Mouse (Mus musculus) small intestine, adult 2 months (tissue): Measurements from ENCODE around the gene Chst3. TPM values are rescaled to one million over a fixed set of nuclear protein-coding genes. Genes with fewer than 3 reads are reported as not detected.
"Not testable (repeated sequence)": the region's sequence is repeated elsewhere in the genome, so short reads cannot be mapped to it uniquely, and the experiment has no call there.

Source experiments
- H3K27ac ChIP-seq: fragments of 200-500 bp; 2 replicates; pipeline ENCODE4 v1.5.1; 2012; ENCODE audit warnings: low read depth, low read length, control low read depth, inconsistent platforms; ENCODE audit not compliant: insufficient read depth
- H3K27me3 ChIP-seq: fragments of 200-500 bp; 2 replicates; pipeline ENCODE4 v1.6.1; 2012; ENCODE audit warnings: mild to moderate bottlenecking, moderate library complexity, low read length, inconsistent platforms; ENCODE audit not compliant: control insufficient read depth, insufficient read depth
- H3K36me3 ChIP-seq: fragments of 200-500 bp; 2 replicates; pipeline ENCODE4 v1.6.1; 2012; ENCODE audit warnings: mild to moderate bottlenecking, low read length, control low read depth, inconsistent platforms; ENCODE audit not compliant: control insufficient read depth, insufficient read depth
- H3K4me1 ChIP-seq: fragments of 200-500 bp; 2 replicates; pipeline ENCODE4 v1.6.1; 2012; ENCODE audit warnings: low read length, inconsistent platforms, mixed read lengths; ENCODE audit not compliant: control insufficient read depth, insufficient read depth, insufficient read length
- H3K4me3 ChIP-seq: fragments of 200-500 bp; 2 replicates; pipeline ENCODE4 v1.5.1; 2012; ENCODE audit warnings: low read depth, mild to moderate bottlenecking, control low read depth, inconsistent platforms, low read length, moderate library complexity
- CTCF ChIP-seq: fragments of 200-500 bp; IDR thresholded peaks from 2 replicates; pipeline ENCODE4 v1.5.1; 2012; ENCODE audit warnings: low read depth, mild to moderate bottlenecking, control low read depth, inconsistent platforms, low read length, moderate library complexity, mixed read lengths; ENCODE audit not compliant: insufficient replicate concordance, insufficient read length; ENCODE audit errors: extremely low read depth
- POLR2A ChIP-seq: fragments of 200-500 bp; IDR thresholded peaks from 2 replicates; pipeline ENCODE4 v1.6.1; 2012; ENCODE audit warnings: low read depth, mild to moderate bottlenecking, control low read depth, inconsistent platforms, low read length, moderate library complexity
- WGBS: fragments of 180-500 bp; shearing (Covaris S2); methylation state at CpG from one replicate; pipeline ENCODE4 v1.1.7; 2018; 5-methylcytosine and 5-hydroxymethylcytosine counted together
- polyA plus RNA-seq: library from polyadenylated mRNA; depleted of rRNA; stranded (reverse); fragments of >200 nt; gene quantifications from 2 replicates; pipeline ENCODE4 v1.2.3, GENCODE M21; 2012

Gene Chst3
- polyA plus RNA-seq, 1 experiment: 4.2 TPM

DNA sequence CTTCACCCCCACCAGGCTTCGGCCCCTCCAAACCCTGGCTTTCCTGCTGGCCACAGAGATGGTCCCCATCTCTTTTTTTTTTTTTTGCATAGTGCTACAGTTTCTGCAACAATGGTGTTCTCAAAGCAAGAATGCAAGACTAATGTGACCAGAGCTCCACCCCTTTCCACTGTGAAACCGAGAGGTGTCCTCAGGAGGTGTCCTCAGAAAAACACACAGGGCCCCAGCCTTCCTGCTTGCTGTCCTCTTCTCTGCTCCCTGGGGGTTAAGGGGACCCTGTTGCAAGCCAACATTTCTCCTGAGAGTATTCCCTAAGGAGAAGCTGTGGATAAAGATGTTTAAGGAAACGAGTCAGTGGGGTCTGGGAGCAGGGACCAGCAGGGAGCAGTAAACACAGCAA lies 50.1 kb downstream of the Chst3 start:
- peak overlapping the region; percentile 78 for H3K27ac ChIP-seq

DNA sequence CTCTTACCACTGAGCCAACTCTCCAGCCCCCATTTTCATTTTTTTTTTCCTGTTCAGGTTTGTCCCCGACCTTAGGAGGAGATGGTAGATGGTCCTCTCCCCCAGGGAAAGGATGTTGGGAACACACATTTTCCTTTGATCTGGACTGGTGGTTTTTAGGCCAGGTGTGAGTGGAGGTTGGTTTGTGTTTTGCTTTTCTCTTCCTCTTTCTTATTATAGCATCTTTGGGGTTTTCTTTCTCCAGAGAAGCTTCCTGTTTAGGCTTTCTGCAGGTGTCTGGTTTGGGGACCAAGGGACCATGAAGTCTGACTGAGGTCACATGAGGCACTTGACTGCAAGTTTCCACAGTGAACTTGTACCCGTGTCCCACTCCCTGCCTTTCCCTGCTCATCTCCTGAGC lies 50.8 kb downstream of the Chst3 start:
- peak overlapping the region; percentile 78 for H3K27ac ChIP-seq
- TF ChIP-seq CTCF (no peak), POLR2A (no peak)
- H3K4me3 ChIP-seq: no peak overlapping the region
- H3K4me1 ChIP-seq: no peaks in the 10 kb centered on the region
- H3K36me3 ChIP-seq: no peaks in the 10 kb centered on the region
- WGBS: 64% methylated on average over 2 of the region's 2 CpGs
- H3K27me3 ChIP-seq: no peaks in the 10 kb centered on the region

More for the DNA sequence above, 50.1 kb downstream of the Chst3 start:
- 77% methylated on average over 3 of the region's 3 CpGs for WGBS
- no peak overlapping the region for H3K4me3 ChIP-seq
- no peaks in the 10 kb centered on the region for H3K27me3 ChIP-seq
- no peaks in the 10 kb centered on the region for H3K36me3 ChIP-seq
- TF ChIP-seq POLR2A: no peak
- no peak for TF ChIP-seq CTCF
- H3K4me1 ChIP-seq: no peaks in the 10 kb centered on the region

DNA sequence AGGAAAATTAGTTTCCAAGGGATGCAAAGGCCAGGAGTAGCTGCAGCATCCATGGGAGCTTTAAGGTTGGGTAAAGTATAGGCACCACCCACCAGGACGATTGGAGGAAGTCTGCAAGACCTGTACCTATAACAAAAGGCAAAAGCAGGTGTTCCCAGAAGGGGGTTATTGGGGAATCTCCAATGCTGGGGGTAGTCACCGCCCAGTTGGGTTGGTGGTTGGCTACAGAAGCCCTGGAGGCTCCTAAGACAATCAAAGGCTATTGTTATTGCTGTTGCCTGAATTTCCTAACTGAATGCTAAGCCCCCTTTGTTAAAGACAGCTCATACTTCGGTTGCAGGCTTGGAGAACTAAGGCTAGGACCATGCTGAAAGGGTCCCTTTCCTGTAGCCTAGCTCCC lies 53.0 kb downstream of the Chst3 start:
- no peaks in the 10 kb centered on the region for H3K36me3 ChIP-seq
- 68% methylated on average over 3 of the region's 3 CpGs for WGBS
- H3K27me3 ChIP-seq: no peaks in the 10 kb centered on the region

DNA sequence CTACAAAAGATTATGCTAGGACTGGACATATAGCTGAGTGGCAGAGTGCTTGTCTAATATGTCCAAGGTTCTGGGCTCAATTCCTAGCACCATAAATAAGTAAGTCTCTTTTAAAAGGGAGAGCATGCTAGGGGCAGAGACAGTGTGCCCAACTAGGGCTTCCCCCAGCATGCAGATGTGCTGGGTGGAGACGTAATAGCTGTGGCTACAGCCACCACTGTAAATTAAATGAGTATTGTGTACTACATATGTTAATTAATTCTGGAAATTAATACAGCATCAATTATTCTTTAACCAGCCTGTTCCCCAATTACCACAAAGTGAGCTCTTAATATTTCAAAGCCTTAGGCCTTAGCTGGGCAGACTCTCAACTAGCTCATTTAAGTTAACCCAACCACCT lies 54.2 kb downstream of the Chst3 start:
- no peaks in the 10 kb centered on the region for H3K36me3 ChIP-seq
- TF ChIP-seq POLR2A (no peak), CTCF (no peak)
- peaks cover 7% of the 10 kb centered on the region; the same call in 1 of the 2 replicates for H3K4me1 ChIP-seq
- no peak overlapping the region for H3K27ac ChIP-seq
- WGBS: 76% methylated on average over 1 of the region's 1 CpGs
- no peaks in the 10 kb centered on the region for H3K27me3 ChIP-seq
- no peak overlapping the region for H3K4me3 ChIP-seq

More for the DNA sequence above, 53.0 kb downstream of the Chst3 start:
- Histone ChIP-seq H3K27ac (no peak overlapping the region), H3K4me1 (peaks cover 7% of the 10 kb centered on the region; the same call in 1 of the 2 replicates), H3K4me3 (no peak overlapping the region)
- TF ChIP-seq POLR2A: no peak
- TF ChIP-seq CTCF: no peak

DNA sequence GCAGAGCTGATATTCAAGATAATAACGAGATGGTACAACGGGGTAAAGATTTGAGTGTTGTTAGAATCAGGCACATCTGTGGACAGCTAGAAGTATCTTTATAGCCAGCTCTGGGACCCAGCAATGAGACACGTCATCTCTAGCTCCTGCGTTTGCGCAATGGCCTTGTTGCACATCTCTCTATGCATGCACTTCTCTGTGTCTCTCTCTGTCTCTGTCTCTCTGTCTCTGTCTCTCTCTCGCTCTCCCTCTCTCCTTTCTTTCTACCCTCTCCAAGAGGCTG lies 56.1 kb downstream of the Chst3 start:
- 86% methylated on average over 6 of the region's 6 CpGs for WGBS
- Histone ChIP-seq H3K4me1 (peaks cover 7% of the 10 kb centered on the region; the same call in 1 of the 2 replicates), H3K27ac (peak overlapping the region; percentile 42), H3K27me3 (no peaks in the 10 kb centered on the region), H3K4me3 (no peak overlapping the region), H3K36me3 (no peaks in the 10 kb centered on the region)
- TF ChIP-seq POLR2A: no peak

DNA sequence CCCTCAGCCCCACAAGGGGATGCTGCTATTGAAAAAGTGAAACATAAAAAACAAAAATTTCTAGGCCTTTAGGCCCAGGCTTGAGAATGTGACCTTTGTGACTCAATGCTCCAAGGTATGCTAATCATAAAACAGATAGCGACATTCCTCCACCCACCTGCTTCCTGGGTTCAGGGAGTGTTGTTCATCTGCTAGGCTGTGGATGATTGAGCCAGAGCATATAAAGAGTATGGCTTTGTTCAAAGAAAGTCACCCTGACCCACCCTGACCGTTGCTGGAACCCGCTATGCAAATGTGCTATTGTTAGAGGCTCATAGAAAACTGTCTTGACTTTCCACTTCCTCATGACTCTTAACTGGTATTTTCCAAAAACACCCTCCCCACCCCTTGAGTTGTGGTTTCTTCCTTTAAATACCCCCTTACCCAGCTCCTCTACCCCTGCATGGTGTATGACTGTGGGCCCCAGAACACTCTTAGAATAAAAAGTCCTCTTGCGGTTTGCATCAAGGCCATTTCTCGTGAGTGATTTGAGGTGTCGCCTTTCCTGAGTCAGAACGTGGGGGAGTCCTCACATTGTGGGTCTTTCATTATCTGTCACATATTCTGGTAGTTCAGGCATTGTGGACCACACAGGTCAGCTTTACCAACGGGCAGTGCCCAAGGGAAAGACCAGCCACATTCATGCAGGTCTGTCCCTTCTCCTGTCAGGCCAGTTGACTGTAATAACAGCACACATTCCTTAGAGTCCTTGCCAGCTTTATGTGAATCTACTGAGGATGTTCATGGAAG lies 56.7 kb downstream of the Chst3 start:
- peak overlapping the region; percentile 42 for H3K27ac ChIP-seq
- WGBS: 59% methylated on average over 8 of the region's 8 CpGs

DNA sequence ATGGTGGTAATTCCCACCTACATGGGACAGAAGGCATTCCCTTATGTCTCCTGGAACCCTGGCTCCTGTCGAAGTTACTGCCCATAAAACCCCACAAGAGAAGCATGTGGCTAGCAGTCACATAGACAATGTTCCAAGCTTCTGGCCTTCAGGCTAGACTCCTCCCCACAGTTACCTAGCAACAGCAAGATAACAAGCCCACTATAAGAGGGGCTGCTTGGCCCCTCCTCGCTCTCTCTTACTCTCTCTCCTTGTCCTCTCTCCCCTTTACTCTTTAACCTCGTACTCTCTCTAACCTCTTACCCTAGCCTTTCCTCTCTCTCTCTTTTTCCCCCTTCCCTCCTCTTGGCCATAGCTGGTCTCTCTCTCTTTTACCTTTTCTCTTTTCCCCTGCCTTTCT lies 57.7 kb downstream of the Chst3 start:
- Histone ChIP-seq H3K27ac (peak overlapping the region; percentile 64), H3K4me3 (peak overlapping the region; percentile 24; the same call in 1 of the 2 replicates)
- not testable (repeated sequence) for H3K27me3 ChIP-seq, H3K36me3 ChIP-seq, H3K4me1 ChIP-seq
- 72% methylated on average over 3 of the region's 3 CpGs for WGBS

More for the DNA sequence above, 56.7 kb downstream of the Chst3 start:
- H3K4me1 ChIP-seq, H3K27me3 ChIP-seq, H3K36me3 ChIP-seq, H3K4me3 ChIP-seq: not testable (repeated sequence)

DNA sequence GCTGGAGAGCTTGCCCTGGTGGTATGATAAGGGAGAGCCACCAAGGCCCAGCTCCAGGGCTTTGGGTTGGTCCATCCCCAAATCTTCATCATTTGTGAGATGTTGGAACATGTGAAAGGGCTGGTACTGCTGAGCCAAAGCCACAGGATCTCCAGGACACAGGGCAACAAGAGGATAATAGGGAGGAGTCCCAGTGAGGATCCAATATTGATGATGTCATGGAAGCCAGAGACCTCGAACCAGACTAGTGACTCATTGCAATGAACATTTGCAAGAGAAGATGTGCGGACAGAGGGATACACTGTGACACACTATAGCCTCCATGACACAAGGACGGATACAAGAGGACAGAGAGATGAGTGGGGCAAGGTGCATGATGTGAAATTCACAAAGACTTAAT lies 60.9 kb downstream of the Chst3 start:
- WGBS: 90% methylated on average over 3 of the region's 3 CpGs
- Histone ChIP-seq H3K4me3 (no peak overlapping the region), H3K36me3 (no peaks in the 10 kb centered on the region), H3K4me1 (peaks cover 7% of the 10 kb centered on the region; the same call in 1 of the 2 replicates), H3K27me3 (no peaks in the 10 kb centered on the region), H3K27ac (no peak overlapping the region)
- TF ChIP-seq CTCF: no peak
- no peak for TF ChIP-seq POLR2A
